Mouse (Mus musculus) heart, adult 11 months (tissue): ENCODE data around the gene Tcerg1l.

Experiments used
- DNase-seq: peaks from one replicate; pipeline ENCODE4 v3.0.0; 2022

Tcerg1l gene

GRCm38 (mm10) chr7:138356655-138357449 is 40.7 kb downstream of the Tcerg1l start:
- DNase-seq: no peak

- no peak for DNase-seq
Observed at GRCm38 (mm10) chr7:138345451-138345850, 52.1 kb downstream of the Tcerg1l start.

- no peak for DNase-seq
Observed at GRCm38 (mm10) chr7:138338451-138338850, 59.1 kb downstream of the Tcerg1l start.

GRCm38 (mm10) chr7:138337946-138338345 is 59.6 kb downstream of the Tcerg1l start:
- no peak for DNase-seq

GRCm38 (mm10) chr7:138332504-138333168 is 64.9 kb downstream of the Tcerg1l start:
- no peak for DNase-seq

GRCm38 (mm10) chr7:138331266-138331665 is 66.3 kb downstream of the Tcerg1l start:
- no peak for DNase-seq

GRCm38 (mm10) chr7:138328637-138329036 is 68.9 kb downstream of the Tcerg1l start:
- DNase-seq: no peak

- peak; percentile 41 for DNase-seq
Observed at GRCm38 (mm10) chr7:138326760-138327159, 70.8 kb downstream of the Tcerg1l start.

GRCm38 (mm10) chr7:138313733-138314132 is 83.8 kb downstream of the Tcerg1l start:
- DNase-seq: peak; percentile 9

- peak; percentile 31 for DNase-seq
Observed at GRCm38 (mm10) chr7:138306126-138306525, 91.4 kb downstream of the Tcerg1l start.

GRCm38 (mm10) chr7:138284790-138285189 is 112.7 kb downstream of the Tcerg1l start:
- no peak for DNase-seq

- no peak for DNase-seq
Observed at GRCm38 (mm10) chr7:138275263-138275662, 122.3 kb downstream of the Tcerg1l start.

- no peak for DNase-seq
Observed at GRCm38 (mm10) chr7:138271328-138271727, 126.2 kb downstream of the Tcerg1l start.

- DNase-seq: no peak
Observed at GRCm38 (mm10) chr7:138269386-138269785, 128.1 kb downstream of the Tcerg1l start.

GRCm38 (mm10) chr7:138267976-138268646 is 129.4 kb downstream of the Tcerg1l start:
- no peak for DNase-seq

- no peak for DNase-seq
Observed at GRCm38 (mm10) chr7:138248612-138249011, 148.9 kb downstream of the Tcerg1l start.

GRCm38 (mm10) chr7:138248176-138248575 is 149.4 kb downstream of the Tcerg1l start:
- no peak for DNase-seq

- DNase-seq: peak; percentile 71
Observed at GRCm38 (mm10) chr7:138246684-138247083, 150.8 kb downstream of the Tcerg1l start.

- DNase-seq: peak; percentile 62
Observed at GRCm38 (mm10) chr7:138242229-138242628, 155.3 kb downstream of the Tcerg1l start.

GRCm38 (mm10) chr7:138237708-138238225 is 159.8 kb downstream of the Tcerg1l start:
- peak; percentile 62 for DNase-seq

- DNase-seq: no peak
Observed at GRCm38 (mm10) chr7:138224252-138224651, 173.3 kb downstream of the Tcerg1l start.

- no peak for DNase-seq
Observed at GRCm38 (mm10) chr7:138222951-138223350, 174.6 kb downstream of the Tcerg1l start.

- DNase-seq: no peak
Observed at GRCm38 (mm10) chr7:138217556-138218098, 179.9 kb downstream of the Tcerg1l start.
